Mouse (Mus musculus) kidney, embryonic 15.5 days (tissue): ENCODE results near the gene Als2. TPM values are rescaled to one million over a fixed set of nuclear protein-coding genes. Genes with fewer than 3 reads are reported as not detected.

Experiments
- ATAC-seq: fragments of 200-750 bp; cut with Nextera tagmentation; replicated peaks from 2 replicates; pipeline ENCODE4 v1.8.0; 2017; ENCODE audit warnings: moderate TSS enrichment; ENCODE audit not compliant: low FRiP score
- H3K27ac ChIP-seq: fragments of 300-500 bp; sonication (generic); 2 replicates; pipeline ENCODE4 v1.5.1; 2015; ENCODE audit warnings: mild to moderate bottlenecking, inconsistent platforms
- H3K27me3 ChIP-seq: fragments of 300-500 bp; sonication (generic); 2 replicates; pipeline ENCODE4 v1.6.1; 2015; ENCODE audit warnings: inconsistent platforms
- H3K36me3 ChIP-seq: fragments of 300-500 bp; sonication (generic); 2 replicates; pipeline ENCODE4 v1.6.1; 2015; ENCODE audit warnings: inconsistent platforms
- H3K4me1 ChIP-seq: fragments of 300-500 bp; sonication (generic); 2 replicates; pipeline ENCODE4 v1.6.1; 2015; ENCODE audit warnings: inconsistent platforms
- H3K4me2 ChIP-seq: fragments of 300-500 bp; sonication (generic); 2 replicates; pipeline ENCODE4 v1.6.1; 2015; ENCODE audit warnings: moderate library complexity, mild to moderate bottlenecking, inconsistent platforms
- H3K4me3 ChIP-seq: fragments of 300-500 bp; sonication (generic); replicated peaks from 2 replicates; pipeline ENCODE4 v1.5.1; 2015; ENCODE audit warnings: mild to moderate bottlenecking, inconsistent platforms
- H3K9ac ChIP-seq: fragments of 300-500 bp; sonication (generic); 2 replicates; pipeline ENCODE4 v1.6.1; 2015; ENCODE audit warnings: mild to moderate bottlenecking, inconsistent platforms
- H3K9me3 ChIP-seq: fragments of 300-500 bp; sonication (generic); replicated peaks from 2 replicates; pipeline ENCODE4 v1.6.1; 2016; ENCODE audit warnings: inconsistent platforms
- WGBS: fragments of 180-500 bp; shearing (Covaris S2); methylation state at CpG from one replicate; pipeline ENCODE4 v1.1.7; 2015; ENCODE audit warnings: mixed read lengths; 5-methylcytosine and 5-hydroxymethylcytosine counted together
- polyA plus RNA-seq: library from polyadenylated mRNA; unstranded; fragments of >200 nt; fragmentation: Nextera tagmentation; extraction: Ambion mirVana; gene quantifications from 2 replicates; pipeline ENCODE4 v1.2.1, GENCODE M21; 2015

The Als2 gene
- polyA plus RNA-seq, 1 experiment from 2014 or later, result 12.9 TPM

DNA sequence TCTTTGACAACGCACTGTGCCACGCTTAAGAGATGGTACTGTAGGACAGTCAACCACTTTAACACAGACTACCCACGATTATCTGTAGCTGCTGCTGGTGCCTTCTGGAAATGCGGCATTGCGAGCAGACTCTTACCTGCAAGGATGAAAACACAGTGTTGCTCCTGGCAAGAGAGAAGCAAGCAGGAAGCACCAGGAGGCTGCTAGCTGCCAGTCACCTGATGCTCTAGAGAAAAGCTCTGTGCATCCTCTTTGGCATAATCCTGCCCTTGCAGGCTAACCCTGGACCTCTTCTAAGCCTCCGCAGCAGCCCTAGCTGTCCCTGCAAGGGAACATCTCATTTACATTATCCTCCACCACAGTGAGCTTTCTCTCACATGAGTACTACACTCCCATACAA lies 75.6 kb downstream of the Als2 start:
- WGBS, result 89% methylated on average over 6 of the region's 6 CpGs
- no peak for ATAC-seq

DNA sequence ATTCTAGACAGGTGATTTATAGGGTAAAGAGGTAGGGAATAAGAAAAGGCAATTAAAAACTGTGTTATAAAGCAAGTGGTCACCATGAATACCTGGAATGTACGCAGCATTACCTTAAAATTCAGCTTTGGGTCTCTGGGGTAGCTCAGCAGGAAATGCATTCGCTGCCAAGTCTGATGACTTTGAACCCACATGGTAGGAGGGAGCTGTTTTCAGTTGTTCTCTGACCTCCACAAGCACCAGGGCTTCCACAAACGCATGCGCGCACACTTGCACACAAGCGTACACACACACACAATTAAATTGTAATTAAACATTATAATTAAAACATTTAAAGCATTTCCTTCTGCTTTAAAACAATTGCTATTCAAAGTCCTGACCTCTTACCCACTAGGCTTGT lies 76.2 kb downstream of the Als2 start:
- 88% methylated on average over 6 of the region's 6 CpGs for WGBS
- no peak for ATAC-seq

More for the DNA sequence above, 75.6 kb downstream of the Als2 start:
- no peaks in the 10 kb centered on the region for H3K9me3 ChIP-seq
- peaks cover 18% of the 10 kb centered on the region for H3K36me3 ChIP-seq
- no peak overlapping the region for H3K27ac ChIP-seq
- H3K4me2 ChIP-seq, result no peak overlapping the region
- no peak overlapping the region for H3K9ac ChIP-seq
- no peaks in the 10 kb centered on the region for H3K4me1 ChIP-seq
- H3K27me3 ChIP-seq, result no peaks in the 10 kb centered on the region
- no peak overlapping the region for H3K4me3 ChIP-seq

DNA sequence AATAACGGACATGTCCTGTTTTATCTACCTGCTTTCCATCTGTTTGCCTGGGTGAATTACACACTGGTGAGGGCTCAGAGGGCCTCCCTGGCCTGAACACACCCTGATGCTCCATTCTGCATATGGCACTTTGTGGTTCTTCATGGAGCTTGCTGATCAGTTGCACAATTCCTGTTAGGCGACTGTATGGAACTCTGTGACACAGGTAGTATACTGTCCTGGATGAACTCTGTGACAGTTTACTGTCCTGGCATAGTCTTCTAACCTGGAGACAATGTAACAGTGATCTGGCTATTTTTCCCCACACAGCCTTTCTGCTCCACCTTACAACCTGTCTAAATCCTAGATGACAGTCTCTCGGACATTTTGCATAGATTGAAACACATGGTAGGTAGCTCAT lies 77.9 kb downstream of the Als2 start:
- Histone ChIP-seq H3K4me1 (no peaks in the 10 kb centered on the region), H3K4me2 (no peak overlapping the region), H3K27ac (no peak overlapping the region), H3K27me3 (no peaks in the 10 kb centered on the region), H3K9ac (no peak overlapping the region), H3K9me3 (no peaks in the 10 kb centered on the region), H3K36me3 (peaks cover 12% of the 10 kb centered on the region), H3K4me3 (no peak overlapping the region)
- no peak for ATAC-seq
- 82% methylated on average over 3 of the region's 3 CpGs for WGBS

More for the DNA sequence above, 76.2 kb downstream of the Als2 start:
- Histone ChIP-seq H3K9ac (no peak overlapping the region), H3K4me1 (no peaks in the 10 kb centered on the region), H3K36me3 (peaks cover 15% of the 10 kb centered on the region), H3K27me3 (no peaks in the 10 kb centered on the region), H3K4me2 (no peak overlapping the region), H3K9me3 (no peaks in the 10 kb centered on the region), H3K4me3 (no peak overlapping the region), H3K27ac (no peak overlapping the region)

DNA sequence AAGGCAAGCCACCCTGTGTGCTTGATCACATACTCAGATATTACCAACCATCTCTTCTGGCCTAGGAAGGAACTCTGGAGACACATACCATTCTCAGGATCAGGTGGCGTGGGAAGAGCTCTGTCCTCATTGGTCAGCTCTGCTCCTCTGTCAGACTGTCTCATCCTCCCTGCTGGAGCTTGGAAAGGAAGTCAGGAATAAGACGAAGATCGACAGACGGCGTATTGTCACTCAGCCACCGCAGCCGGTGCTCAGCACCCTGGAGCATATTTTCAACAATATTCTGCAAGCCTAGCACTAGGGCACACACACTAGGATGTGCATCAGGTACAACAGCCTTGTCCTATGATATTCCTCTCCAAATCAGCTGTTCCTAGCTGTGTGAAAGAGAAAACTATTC lies 78.5 kb downstream of the Als2 start:
- Histone ChIP-seq H3K36me3 (peaks cover 6% of the 10 kb centered on the region), H3K9me3 (no peaks in the 10 kb centered on the region), H3K4me2 (no peak overlapping the region), H3K27me3 (no peaks in the 10 kb centered on the region), H3K27ac (no peak overlapping the region), H3K9ac (no peak overlapping the region), H3K4me1 (no peaks in the 10 kb centered on the region), H3K4me3 (no peak overlapping the region)
- 86% methylated on average over 7 of the region's 7 CpGs for WGBS
- ATAC-seq, result no peak

DNA sequence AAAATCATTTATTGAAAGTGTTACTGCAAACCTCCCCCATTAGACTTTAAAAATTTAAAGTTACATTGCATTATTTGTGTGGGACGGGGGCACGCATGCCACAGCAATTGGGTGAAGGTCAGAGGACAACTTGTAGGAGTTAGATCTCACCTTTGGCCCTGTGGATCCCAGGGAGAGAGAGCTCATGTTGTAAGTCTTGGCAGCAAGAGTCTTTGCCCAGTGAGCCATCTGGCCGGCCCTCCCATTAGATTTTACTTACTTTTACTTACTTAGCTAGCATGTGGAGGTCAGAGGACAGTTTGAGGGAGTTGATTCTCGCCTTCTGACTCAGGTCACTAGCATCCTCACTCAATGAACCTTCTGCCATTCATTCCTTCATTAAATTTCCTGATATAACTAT lies 79.2 kb downstream of the Als2 start:
- H3K27ac ChIP-seq, result no peak overlapping the region
- H3K4me1 ChIP-seq, result no peaks in the 10 kb centered on the region
- H3K9me3 ChIP-seq, result no peaks in the 10 kb centered on the region
- ATAC-seq, result no peak
- H3K36me3 ChIP-seq, result no peaks in the 10 kb centered on the region; the same call in 1 of the 2 replicates
- H3K9ac ChIP-seq, result no peak overlapping the region
- WGBS, result 75% methylated on average over 4 of the region's 4 CpGs
- no peak overlapping the region for H3K4me3 ChIP-seq
- no peaks in the 10 kb centered on the region for H3K27me3 ChIP-seq
- H3K4me2 ChIP-seq, result no peak overlapping the region

DNA sequence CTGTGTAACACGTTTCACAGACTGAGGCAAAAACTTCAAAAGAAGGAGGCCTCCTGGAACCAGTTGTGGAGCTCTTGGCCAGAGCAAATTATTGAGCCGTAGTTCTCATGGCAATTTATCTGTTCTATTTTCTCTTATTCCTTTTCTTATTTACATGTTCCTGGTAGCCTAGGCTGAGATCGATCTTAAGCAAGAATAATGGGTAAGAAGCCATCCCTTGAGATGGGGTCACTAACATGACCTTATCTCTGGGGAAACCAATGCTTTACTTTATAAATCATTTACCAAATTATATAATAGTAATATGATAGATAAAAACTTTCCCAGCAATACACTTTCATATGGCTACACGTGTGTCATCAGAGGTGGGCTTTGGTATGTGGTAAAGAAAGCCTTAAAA lies 84.7 kb downstream of the Als2 start:
- no peak for ATAC-seq
- H3K9me3 ChIP-seq, result no peaks in the 10 kb centered on the region

DNA sequence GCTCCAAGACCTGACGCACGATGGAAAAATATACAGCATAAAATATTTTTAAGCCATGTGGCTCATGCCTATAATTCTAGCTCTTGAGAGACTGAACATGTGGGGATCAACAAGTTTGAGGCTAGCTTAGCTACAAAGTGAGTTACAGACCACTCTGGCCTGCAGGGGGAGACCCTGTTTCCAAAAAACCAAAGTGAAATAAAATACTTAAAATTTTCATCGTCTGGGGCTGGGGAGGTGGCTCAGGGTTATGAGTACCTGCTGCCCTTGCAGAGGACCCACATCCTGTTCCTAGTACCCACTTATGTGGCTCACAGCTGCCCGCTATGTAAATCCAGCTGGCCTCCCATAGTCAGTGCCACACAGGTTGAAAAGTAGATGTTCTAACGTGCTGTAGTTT lies 86.5 kb downstream of the Als2 start:
- no peak for ATAC-seq
- Histone ChIP-seq H3K27me3 (no peaks in the 10 kb centered on the region), H3K9me3 (no peaks in the 10 kb centered on the region), H3K9ac (no peak overlapping the region), H3K4me1 (no peaks in the 10 kb centered on the region), H3K4me2 (no peak overlapping the region), H3K27ac (no peak overlapping the region), H3K4me3 (no peak overlapping the region), H3K36me3 (no peaks in the 10 kb centered on the region)
- WGBS, result 75% methylated on average over 5 of the region's 5 CpGs

More for the DNA sequence above, 84.7 kb downstream of the Als2 start:
- Histone ChIP-seq H3K4me3 (no peak overlapping the region), H3K4me1 (no peaks in the 10 kb centered on the region), H3K4me2 (no peak overlapping the region), H3K27ac (no peak overlapping the region), H3K27me3 (no peaks in the 10 kb centered on the region), H3K9ac (no peak overlapping the region), H3K36me3 (no peaks in the 10 kb centered on the region)
- 69% methylated on average over 4 of the region's 4 CpGs for WGBS

DNA sequence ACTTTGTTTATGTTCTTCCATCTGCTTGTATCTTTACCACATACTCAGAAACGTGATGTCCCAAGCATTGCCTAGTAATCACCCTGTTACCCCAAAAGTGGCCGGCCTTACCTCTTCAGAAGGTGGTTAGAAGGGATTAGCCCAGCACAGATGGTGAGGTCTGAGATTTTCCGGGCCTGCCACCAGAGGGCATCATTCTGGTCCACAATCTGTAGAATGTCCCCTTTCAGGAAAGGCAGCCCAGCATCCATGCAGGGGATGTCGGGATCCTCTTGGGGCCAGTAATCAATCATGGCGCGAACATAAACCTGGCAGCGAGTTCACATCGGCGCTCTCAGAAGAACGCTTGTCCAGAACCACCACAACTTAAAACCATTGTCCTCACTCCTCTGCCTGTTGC lies 92.5 kb downstream of the Als2 start:
- H3K4me2 ChIP-seq, result no peak overlapping the region
- no peaks in the 10 kb centered on the region for H3K9me3 ChIP-seq
- no peak overlapping the region for H3K4me3 ChIP-seq
- ATAC-seq, result no peak
- no peaks in the 10 kb centered on the region for H3K27me3 ChIP-seq
- H3K9ac ChIP-seq, result no peak overlapping the region
- H3K4me1 ChIP-seq, result no peaks in the 10 kb centered on the region
- WGBS, result 75% methylated on average over 10 of the region's 10 CpGs
- no peak overlapping the region for H3K27ac ChIP-seq
- H3K36me3 ChIP-seq, result no peaks in the 10 kb centered on the region

DNA sequence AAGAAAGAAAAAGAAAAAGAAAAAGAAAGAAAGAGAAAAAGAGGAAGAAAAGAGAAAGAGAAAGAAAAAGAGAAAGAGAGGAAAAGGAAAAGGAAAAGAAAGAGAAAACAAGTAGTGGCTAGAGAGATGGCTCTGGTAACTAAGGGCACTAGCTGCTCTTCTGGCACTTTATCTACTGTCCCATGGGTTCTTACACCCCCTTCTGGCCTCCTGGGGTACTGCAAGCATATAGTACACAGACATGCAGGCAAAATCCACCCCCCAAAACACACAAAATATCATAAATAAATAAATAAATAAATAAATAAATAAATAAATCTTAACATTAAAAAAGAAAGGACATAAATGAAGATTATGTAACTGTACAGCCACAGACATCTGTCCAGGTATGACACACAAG lies 94.2 kb downstream of the Als2 start:
- H3K9me3 ChIP-seq, result no peaks in the 10 kb centered on the region
- H3K4me2 ChIP-seq, result no peak overlapping the region
- no peaks in the 10 kb centered on the region for H3K4me1 ChIP-seq
- H3K27me3 ChIP-seq, result no peaks in the 10 kb centered on the region
- no peaks in the 10 kb centered on the region for H3K36me3 ChIP-seq
- H3K4me3 ChIP-seq, result no peak overlapping the region
- no peak for ATAC-seq
- no peak overlapping the region for H3K9ac ChIP-seq
- H3K27ac ChIP-seq, result no peak overlapping the region

DNA sequence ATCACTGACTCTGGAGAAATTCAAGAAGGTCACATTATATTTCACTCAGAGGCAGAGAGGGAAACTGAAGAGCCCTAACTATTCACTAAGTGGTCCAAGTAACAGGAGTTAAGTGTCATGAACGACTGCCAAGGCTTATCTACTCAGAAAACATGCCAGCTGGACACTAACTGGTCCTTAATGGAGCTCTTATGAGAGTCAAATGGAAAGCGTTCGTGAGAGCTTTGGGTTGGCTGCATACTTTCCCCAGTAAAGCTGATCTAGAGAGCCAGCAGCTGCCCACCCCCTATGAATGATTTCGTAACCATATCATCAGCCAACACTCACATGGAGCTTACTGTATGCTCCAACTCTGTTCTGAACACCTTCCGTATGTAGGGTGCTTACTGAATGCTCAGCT lies 102.6 kb downstream of the Als2 start:
- Histone ChIP-seq H3K9ac (no peak overlapping the region), H3K27ac (no peak overlapping the region), H3K4me2 (no peak overlapping the region), H3K4me1 (no peaks in the 10 kb centered on the region), H3K27me3 (no peaks in the 10 kb centered on the region), H3K36me3 (no peaks in the 10 kb centered on the region), H3K9me3 (no peaks in the 10 kb centered on the region), H3K4me3 (no peak overlapping the region)
- ATAC-seq, result no peak
- WGBS, result 71% methylated on average over 5 of the region's 5 CpGs

DNA sequence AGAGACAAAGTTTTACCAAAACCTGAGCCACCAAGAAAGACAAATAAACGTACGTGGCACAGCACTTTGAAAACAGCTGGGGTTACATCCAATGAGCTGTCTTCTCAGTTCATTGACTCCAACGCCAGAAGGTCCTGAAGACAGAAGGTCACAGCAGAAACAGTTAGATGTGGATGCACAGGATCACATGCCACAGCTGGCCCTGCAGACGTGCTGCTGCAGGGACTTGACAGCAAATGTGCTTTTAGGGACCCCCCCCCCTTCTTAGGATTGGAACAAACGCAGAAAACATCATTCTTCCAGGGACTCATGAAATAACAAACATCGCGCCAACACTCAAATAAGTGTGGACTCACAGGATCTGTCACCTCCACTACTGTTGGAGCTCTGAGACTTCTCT lies 108.2 kb downstream of the Als2 start:
- no peaks in the 10 kb centered on the region for H3K27me3 ChIP-seq
- no peaks in the 10 kb centered on the region for H3K9me3 ChIP-seq
- no peak overlapping the region for H3K9ac ChIP-seq
- no peaks in the 10 kb centered on the region for H3K36me3 ChIP-seq
- no peaks in the 10 kb centered on the region for H3K4me1 ChIP-seq
- WGBS, result 48% methylated on average over 7 of the region's 7 CpGs
- H3K4me2 ChIP-seq, result no peak overlapping the region
- H3K27ac ChIP-seq, result no peak overlapping the region
- no peak overlapping the region for H3K4me3 ChIP-seq
- ATAC-seq, result no peak

DNA sequence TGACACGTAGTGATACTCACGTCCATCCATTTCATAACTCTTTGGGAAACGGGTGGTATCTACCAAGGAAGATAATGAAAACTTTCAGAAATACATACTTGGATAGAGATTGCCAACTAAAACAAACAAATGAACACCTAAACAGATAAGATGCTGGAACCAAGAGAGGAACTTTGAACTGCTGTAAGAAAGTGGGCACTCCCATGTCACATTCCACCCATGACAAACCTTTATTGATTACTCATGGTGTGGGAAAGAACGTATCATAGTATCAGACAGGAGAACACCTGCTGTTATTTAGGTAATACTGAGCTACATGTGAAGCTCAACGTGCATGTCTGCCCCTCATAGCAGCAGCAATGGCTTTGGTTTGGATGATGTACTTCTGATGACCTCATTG lies 111.5 kb downstream of the Als2 start:
- Histone ChIP-seq H3K4me2 (no peak overlapping the region), H3K27me3 (no peaks in the 10 kb centered on the region), H3K9me3 (no peaks in the 10 kb centered on the region), H3K4me3 (no peak overlapping the region), H3K9ac (no peak overlapping the region), H3K36me3 (no peaks in the 10 kb centered on the region), H3K4me1 (peaks cover 1% of the 10 kb centered on the region), H3K27ac (no peak overlapping the region)
- WGBS, result 80% methylated on average over 5 of the region's 5 CpGs
- ATAC-seq, result no peak

DNA sequence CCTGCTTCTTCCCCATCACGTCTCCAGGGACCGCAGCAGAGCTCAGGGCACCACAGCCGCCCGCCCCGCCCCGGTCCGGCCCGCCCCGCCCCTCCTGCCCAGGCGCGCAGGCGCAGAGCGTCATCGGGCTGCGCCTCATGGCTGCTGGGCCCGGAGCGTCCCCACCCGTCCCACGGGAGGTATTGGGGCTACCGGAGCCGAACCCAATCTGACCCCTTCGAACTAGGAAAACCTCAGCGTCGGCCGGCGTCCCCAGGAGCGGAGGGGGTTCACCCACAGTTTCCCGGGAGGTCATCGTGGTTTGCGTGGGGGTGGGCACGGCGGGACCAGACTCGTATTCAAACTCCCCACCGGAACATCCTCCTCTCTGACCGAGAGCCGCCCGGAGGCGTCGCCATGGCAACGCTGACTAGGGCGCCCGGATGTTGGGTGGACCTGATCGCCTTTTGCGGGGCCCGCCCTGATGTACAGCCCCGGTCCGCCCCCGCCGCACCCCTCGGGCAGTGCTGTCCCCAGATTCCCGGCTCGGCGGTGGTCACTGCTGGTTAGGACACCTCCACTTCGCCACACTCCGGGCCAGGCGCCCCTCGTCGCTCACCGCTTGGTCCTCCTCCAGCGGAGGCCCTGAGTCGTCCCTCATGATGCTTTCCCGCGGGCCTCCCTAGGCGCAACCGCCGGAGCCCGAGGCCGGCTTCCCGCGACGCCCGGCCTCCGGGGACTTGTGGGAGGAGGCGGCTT lies 117.1 kb downstream of the Als2 start, which contains the start of gene Tmem237:
Tmem237 (minus strand) TSS at position 689 of the 738 bp plus-strand sequence.
- ATAC-seq, result peak; percentile 99

More for the DNA sequence above, 117.1 kb downstream of the Als2 start, which contains the start of gene Tmem237:
- no peaks in the 10 kb centered on the region for H3K27me3 ChIP-seq
- peak within 1 kb of the TSS; percentile 91 for H3K4me2 ChIP-seq
- peak within 1 kb of the TSS; percentile 91 for H3K27ac ChIP-seq
- WGBS, result under 1% methylated on average over 74 of the region's 74 CpGs
- H3K4me1 ChIP-seq, result peaks cover 13% of the 10 kb centered on the region
- no peaks in the 10 kb centered on the region for H3K9me3 ChIP-seq
- peaks cover 9% of the 10 kb centered on the region for H3K36me3 ChIP-seq
- peak within 1 kb of the TSS; percentile 76 for H3K4me3 ChIP-seq
- H3K9ac ChIP-seq, result peak within 1 kb of the TSS; percentile 77
